Mouse (Mus musculus) monocyte, adult 2 months (primary cell): ENCODE data around the gene Vmn1r39.
"Not testable (repeated sequence)": the region's sequence is repeated elsewhere in the genome, so short reads cannot be mapped to it uniquely, and the experiment has no call there.

Experiments
- DNase-seq, 2 experiments: peaks; one replicate each; pipeline ENCODE4 v3.0.0; 2022; ENCODE audit warnings: low spot score in 2 of 2, low read depth in 1 of 2

The Vmn1r39 gene

GRCm38 (mm10) chr6:66810509-66810908 is at the start of gene Vmn1r39:
TSS of gene Vmn1r39 (minus strand) at chr6:66810609.
- no peak for DNase-seq

- no peak for DNase-seq
These were observed 49.0 kb upstream of the Vmn1r39 start for GRCm38 (mm10) chr6:66859391-66859790.

DNA sequence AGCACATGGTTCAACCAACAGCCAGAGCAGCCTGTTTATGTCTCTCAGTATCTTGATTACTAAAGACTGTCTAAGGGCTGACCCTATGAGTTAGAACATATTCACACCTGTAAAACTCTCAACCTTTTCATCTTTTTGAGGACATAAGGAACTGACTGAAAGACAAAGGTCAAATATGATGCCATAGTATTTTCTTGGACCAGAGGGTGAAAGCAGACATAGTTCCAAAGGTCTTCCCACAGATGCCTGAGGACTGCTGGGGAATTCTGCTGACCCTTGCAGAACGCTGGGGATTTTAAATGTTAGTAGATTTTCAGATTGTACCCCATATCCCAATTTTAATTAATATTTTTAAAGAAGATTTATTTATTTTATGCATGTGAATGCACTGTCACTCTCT is 47.9 kb upstream of the Vmn1r39 start:
- DNase-seq, result no peak

DNA sequence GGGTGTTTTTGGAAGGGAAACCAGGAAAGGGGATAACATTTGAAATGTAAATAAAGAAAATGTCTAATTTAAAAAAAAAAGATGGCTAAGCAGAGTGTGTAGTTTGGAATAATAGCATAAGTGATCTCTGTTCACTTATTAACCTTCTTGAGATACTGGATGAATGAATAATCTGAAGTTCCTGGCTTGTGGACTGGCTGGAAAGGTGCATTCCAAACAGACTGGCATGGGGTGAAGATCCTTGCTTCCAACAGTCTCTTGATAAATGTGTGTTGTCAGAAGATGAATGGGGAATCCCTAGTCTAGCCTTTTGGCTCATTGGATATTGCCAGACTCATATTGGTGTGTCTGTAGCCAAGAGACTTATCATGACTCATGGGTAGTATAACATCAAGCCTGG is 45.8 kb upstream of the Vmn1r39 start:
- no peak for DNase-seq

GRCm38 (mm10) chr6:66848936-66849335 is 38.5 kb upstream of the Vmn1r39 start:
- no peak for DNase-seq

- not testable (repeated sequence) for DNase-seq
These were observed 30.2 kb upstream of the Vmn1r39 start for GRCm38 (mm10) chr6:66840631-66841030.

- no peak for DNase-seq
These were observed 26.5 kb upstream of the Vmn1r39 start for GRCm38 (mm10) chr6:66836932-66837331.

DNA sequence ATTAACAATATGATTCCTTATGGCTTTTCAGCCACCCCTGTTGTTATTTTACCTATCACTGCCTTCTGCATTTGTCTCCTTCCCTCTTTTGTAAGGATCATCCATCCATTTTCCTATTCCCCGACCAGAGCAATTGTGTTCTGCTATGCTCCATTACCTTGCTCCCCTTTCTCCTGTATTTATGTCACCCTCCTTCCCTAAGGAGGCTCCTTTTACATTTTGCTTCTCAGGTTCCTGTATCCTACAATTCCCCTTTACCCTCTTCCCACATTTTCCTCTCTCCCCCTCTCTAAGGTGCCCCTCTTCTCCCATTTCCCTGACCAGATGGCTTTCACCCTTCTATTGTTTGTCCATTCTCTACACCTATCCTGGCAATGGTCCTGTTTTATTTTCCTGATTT is 4.1 kb downstream of the Vmn1r39 start:
- no peak for DNase-seq

DNA sequence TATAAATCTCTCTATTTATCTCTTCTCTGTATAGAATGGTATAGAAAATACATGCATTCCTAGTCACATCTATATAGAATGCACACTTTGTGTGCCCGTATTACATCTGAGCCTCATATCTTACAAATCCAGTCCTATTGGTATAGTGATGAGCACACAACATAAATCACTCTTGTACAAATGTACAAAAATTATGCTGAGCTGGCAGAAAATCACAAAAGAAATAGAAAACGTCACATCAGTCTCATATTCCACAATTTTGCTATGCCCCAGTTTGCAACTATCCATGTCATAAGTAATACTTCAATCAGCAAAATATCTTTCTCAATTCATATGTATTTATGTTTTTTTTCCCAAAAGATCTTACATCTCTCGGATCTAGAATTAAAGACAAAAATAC is 4.7 kb downstream of the Vmn1r39 start:
- DNase-seq, result no peak

GRCm38 (mm10) chr6:66782527-66782926 is 27.9 kb downstream of the Vmn1r39 start, which contains the start of gene Vmn1r38:
TSS of gene Vmn1r38 (minus strand) at chr6:66782627.
- DNase-seq, result not testable (repeated sequence)
